Mouse (Mus musculus): Measurements from ENCODE around the gene Leng1. TPM values are rescaled to one million over a fixed set of nuclear protein-coding genes. Genes with fewer than 3 reads are reported as not detected.
A peak's percentile ranks its signal among the peaks of the same experiment; 100 is the strongest.

The Leng1 gene
- polyA plus RNA-seq, 1 experiment from 2014 or later, result 12.5 TPM

GRCm38 (mm10) chr7:3614021-3614420 is 51.6 kb downstream of the Leng1 start:
- Histone ChIP-seq H3K9ac (no peak overlapping the region), H3K4me1 (ENCODE audit: insufficient read depth) (no peaks in the 10 kb centered on the region), H3K4me3 (ENCODE audit: low read depth, low read length) (no peak overlapping the region), H3K27ac (ENCODE audit: low read depth) (no peak overlapping the region), H3K27me3 (ENCODE audit: insufficient read depth, low read length) (no peaks in the 10 kb centered on the region), H3K4me2 (no peak overlapping the region), H3K36me3 (ENCODE audit: insufficient read depth) (no peaks in the 10 kb centered on the region), H3K9me3 (ENCODE audit: low read depth, low read length) (no peaks in the 10 kb centered on the region)
- TF ChIP-seq CTCF (IDR thresholded peaks at IDR 0.05; ENCODE audit: low read depth), result no peak
- no peak for DNase-seq
- WGBS, result 71% methylated on average over 3 of the region's 3 CpGs
- ATAC-seq (ENCODE audit: insufficient read depth), result no peak

- no peak overlapping the region for H3K9ac ChIP-seq
- 86% methylated on average over 13 of the region's 13 CpGs for WGBS
- TF ChIP-seq CTCF (IDR thresholded peaks at IDR 0.05; ENCODE audit: low read depth), result no peak
- ATAC-seq (ENCODE audit: insufficient read depth) (no peak), DNase-seq (no peak)
- no peaks in the 10 kb centered on the region for H3K4me1 ChIP-seq (ENCODE audit: insufficient read depth)
- H3K4me3 ChIP-seq (ENCODE audit: low read depth, low read length), result no peak overlapping the region
- H3K27me3 ChIP-seq (ENCODE audit: insufficient read depth, low read length), result no peaks in the 10 kb centered on the region
- H3K4me2 ChIP-seq, result no peak overlapping the region
- no peak overlapping the region for H3K27ac ChIP-seq (ENCODE audit: low read depth)
- H3K9me3 ChIP-seq (ENCODE audit: low read depth, low read length), result no peaks in the 10 kb centered on the region
- no peaks in the 10 kb centered on the region for H3K36me3 ChIP-seq (ENCODE audit: insufficient read depth)
Observed at GRCm38 (mm10) chr7:3611006-3611405, 54.6 kb downstream of the Leng1 start.

GRCm38 (mm10) chr7:3610437-3610836 is 55.2 kb downstream of the Leng1 start:
- WGBS, result 74% methylated on average over 3 of the region's 3 CpGs
- H3K9ac ChIP-seq, result no peak overlapping the region

More at GRCm38 (mm10) chr7:3610437-3610836, 55.2 kb downstream of the Leng1 start:
- no peaks in the 10 kb centered on the region for H3K4me1 ChIP-seq (ENCODE audit: insufficient read depth)
- no peak for ATAC-seq (ENCODE audit: insufficient read depth)
- no peaks in the 10 kb centered on the region for H3K9me3 ChIP-seq (ENCODE audit: low read depth, low read length)
- H3K4me3 ChIP-seq (ENCODE audit: low read depth, low read length), result no peak overlapping the region
- no peaks in the 10 kb centered on the region for H3K36me3 ChIP-seq (ENCODE audit: insufficient read depth)
- H3K4me2 ChIP-seq, result no peak overlapping the region
- DNase-seq, result no peak
- H3K27me3 ChIP-seq (ENCODE audit: insufficient read depth, low read length), result no peaks in the 10 kb centered on the region
- H3K27ac ChIP-seq (ENCODE audit: low read depth), result no peak overlapping the region
- no peak for TF ChIP-seq CTCF (IDR thresholded peaks at IDR 0.05; ENCODE audit: low read depth)

Small RNAs within 50 kb of the gene (microRNA-seq; reads per million reads assigned to microRNA genes)
- gene Mir3572 (ENCODE audit: borderline number of aligned reads), result 4.3 reads per million, percentile 15 among the genes with 10 or more reads in this experiment

Other genes with a start within 250 kb of the Leng1 start
- not detected in 2 replicates for gene Cacng6, start 241.6 kb downstream of the Leng1 start, polyA plus RNA-seq (2014; fragmentation: Nextera tagmentation; extraction: Ambion mirVana)
- not detected in 2 replicates for gene Tarm1, start 163.2 kb downstream of the Leng1 start, polyA plus RNA-seq (2014; fragmentation: Nextera tagmentation; extraction: Ambion mirVana)
- gene Oscar, start 49.7 kb downstream of the Leng1 start, polyA plus RNA-seq (2014; fragmentation: Nextera tagmentation; extraction: Ambion mirVana), result 0.20 TPM in 1 of 2 replicates, not detected in the other
- gene Ndufa3, start 48.5 kb downstream of the Leng1 start, polyA plus RNA-seq (2014; fragmentation: Nextera tagmentation; extraction: Ambion mirVana), result 511 and 530 TPM in 2 replicates
- gene Tfpt, start 35.9 kb downstream of the Leng1 start, polyA plus RNA-seq (2014; fragmentation: Nextera tagmentation; extraction: Ambion mirVana), result 25.7 and 27.2 TPM in 2 replicates
- gene Prpf31, start 35.9 kb downstream of the Leng1 start, polyA plus RNA-seq (2014; fragmentation: Nextera tagmentation; extraction: Ambion mirVana), result 103 and 112 TPM in 2 replicates
- 76.4 and 79.8 TPM in 2 replicates for gene Cnot3, start 20.6 kb downstream of the Leng1 start, polyA plus RNA-seq (2014; fragmentation: Nextera tagmentation; extraction: Ambion mirVana)
- gene Tmc4, start 11.7 kb upstream of the Leng1 start, polyA plus RNA-seq (2014; fragmentation: Nextera tagmentation; extraction: Ambion mirVana), result 16.1 and 17.3 TPM in 2 replicates
- gene Tsen34, start 27.0 kb upstream of the Leng1 start, polyA plus RNA-seq (2014; fragmentation: Nextera tagmentation; extraction: Ambion mirVana), result 277 and 290 TPM in 2 replicates
- gene Mboat7, start 27.7 kb upstream of the Leng1 start, polyA plus RNA-seq (2014; fragmentation: Nextera tagmentation; extraction: Ambion mirVana), result 38.0 and 44.2 TPM in 2 replicates
- 1,609 and 1,625 TPM in 2 replicates for gene Rps9, start 38.2 kb upstream of the Leng1 start, polyA plus RNA-seq (2014; fragmentation: Nextera tagmentation; extraction: Ambion mirVana)
- 0.91 and 1.2 TPM in 2 replicates for gene Pirb, start 54.6 kb upstream of the Leng1 start, polyA plus RNA-seq (2014; fragmentation: Nextera tagmentation; extraction: Ambion mirVana)
- gene Gm15448, start 159.8 kb upstream of the Leng1 start, polyA plus RNA-seq (2014; fragmentation: Nextera tagmentation; extraction: Ambion mirVana), result not detected in 2 replicates
- gene Pira2, start 179.2 kb upstream of the Leng1 start, polyA plus RNA-seq (2014; fragmentation: Nextera tagmentation; extraction: Ambion mirVana), result 0.50 and 0.58 TPM in 2 replicates
- 0.41 TPM in 1 of 2 replicates, not detected in the other for gene Gm14548, start 232.3 kb upstream of the Leng1 start, polyA plus RNA-seq (2014; fragmentation: Nextera tagmentation; extraction: Ambion mirVana)
- 0.18 and 0.26 TPM in 2 replicates for gene Lilra6, start 249.7 kb upstream of the Leng1 start, polyA plus RNA-seq (2014; fragmentation: Nextera tagmentation; extraction: Ambion mirVana)

Measured in lung, embryonic 14.5 days (tissue).